Comparison of ENCODE assay signal across 28 mouse cellular contexts in genomic region chr11:88951576-88951975, GRCm38 (mm10). TPM values are rescaled to one million over a fixed set of nuclear protein-coding genes. Genes with fewer than 3 reads are reported as not detected.
"Had no signal": no experiment of that assay in that cellular context is flagged by ENCODE, and none has a peak within 500 bp of the region (broad histone marks: within the 10 kb centered on the region; RNA-seq: fewer than 3 reads in every experiment).

No protein-coding gene starts in this region.

- DNase-seq: lung, adult 18-20 months; lung, embryonic 14.5 days; lung, postnatal 10 days; lung, postnatal 4 days; retina, postnatal 1 day; right cerebral cortex, adult 18-20 months; right cerebral cortex, postnatal 25 days; right cerebral cortex, postnatal 4 days; spleen, adult 18-20 months; thymus, adult 18-20 months; thymus, postnatal 25 days; thymus, postnatal 4 days had no signal

- H3K27ac ChIP-seq: liver, embryonic 14.5 days; midbrain, embryonic 10.5 days; midbrain, embryonic 12.5 days; midbrain, embryonic 15.5 days; neural tube, embryonic 12.5 days had no signal

- H3K4me2 ChIP-seq: lung, embryonic 14.5 days; midbrain, embryonic 12.5 days; midbrain, embryonic 15.5 days; neural tube, embryonic 12.5 days had no signal

- H3K4me1 ChIP-seq: neural tube, embryonic 12.5 days had no signal

- H3K9ac ChIP-seq: liver, embryonic 14.5 days; lung, embryonic 14.5 days; midbrain, embryonic 12.5 days; midbrain, embryonic 15.5 days; neural tube, embryonic 12.5 days had no signal

- H3K27me3 ChIP-seq: midbrain, embryonic 12.5 days; midbrain, embryonic 15.5 days; neural tube, embryonic 12.5 days had no signal

- H3K4me3 ChIP-seq: midbrain, embryonic 10.5 days; midbrain, embryonic 12.5 days; midbrain, embryonic 15.5 days; neural tube, embryonic 12.5 days had no signal

- H3K36me3 ChIP-seq: midbrain, embryonic 15.5 days had no signal

- H3K9me3 ChIP-seq: midbrain, embryonic 10.5 days; midbrain, embryonic 12.5 days; midbrain, embryonic 15.5 days; neural tube, embryonic 12.5 days had no signal

RNA-seq across cellular contexts. Expression of gene Elobl, which starts 15.2 kb away (rescaled TPM):
- total RNA-seq: megakaryocyte, adult 5-6 weeks; megakaryocyte-erythroid progenitor cell, adult 5-6 weeks; monocyte, adult 5-6 weeks; neutrophil, adult 5-6 weeks had no signal
- polyA plus RNA-seq: liver, embryonic 14.5 days; liver, embryonic 16.5 days; lung, embryonic 14.5 days; lung, embryonic 16.5 days; midbrain, embryonic 10.5 days; midbrain, embryonic 12.5 days; midbrain, embryonic 15.5 days; midbrain, postnatal 0 days; neural tube, embryonic 12.5 days; neural tube, embryonic 14.5 days; stomach, embryonic 14.5 days; stomach, embryonic 16.5 days; urinary bladder, adult 2 months had no signal
